Mouse (Mus musculus): ENCODE data around the gene Lztr1.

Lztr1 gene

DNA sequence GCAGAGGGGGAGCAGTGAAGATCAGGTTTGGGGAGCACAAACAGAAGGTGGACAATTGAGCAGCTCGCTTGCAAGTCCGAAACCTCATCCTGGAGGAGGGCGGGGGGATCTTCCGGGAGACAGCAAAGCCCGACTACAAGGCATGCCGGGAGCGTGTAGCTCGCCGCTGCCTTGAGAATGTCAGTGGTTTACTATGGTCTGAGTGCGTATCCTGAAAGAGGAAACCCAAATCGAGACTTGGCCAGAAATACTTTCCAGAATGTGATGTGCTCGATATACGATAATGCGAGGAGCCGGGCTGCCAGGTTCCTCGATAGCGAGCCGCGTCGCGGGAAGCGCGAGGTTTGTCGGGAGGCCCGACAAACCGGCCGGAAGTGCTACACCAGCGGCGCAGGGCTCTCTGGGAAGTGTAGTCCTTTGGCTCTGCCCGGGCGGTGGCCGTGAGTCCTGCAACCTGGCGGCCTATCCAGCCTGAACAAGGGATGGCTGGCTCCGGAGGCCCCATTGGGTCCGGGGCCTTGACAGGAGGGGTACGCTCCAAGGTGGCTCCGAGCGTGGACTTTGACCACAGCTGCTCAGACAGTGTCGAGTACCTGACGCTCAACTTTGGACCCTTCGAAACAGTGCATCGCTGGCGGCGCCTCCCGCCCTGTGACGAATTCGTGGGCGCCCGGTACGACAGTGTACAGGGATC, at the start of gene Lztr1:
Lztr1 (plus strand) TSS at position 143 of the 694 bp plus-strand sequence.
- DNase-seq (ENCODE audit: low read depth, low spot score), result peak; percentile 94

GRCm38 (mm10) chr16:17460254-17460653, 48.2 kb upstream of the Lztr1 start:
- DNase-seq (ENCODE audit: low read depth, low spot score), result peak; percentile 65

- DNase-seq (ENCODE audit: low read depth, low spot score), result no peak
These were observed 46.9 kb upstream of the Lztr1 start for GRCm38 (mm10) chr16:17461596-17461995.

- DNase-seq (ENCODE audit: low read depth, low spot score), result no peak
These were observed 45.3 kb upstream of the Lztr1 start for GRCm38 (mm10) chr16:17463184-17463583.

GRCm38 (mm10) chr16:17466875-17467663, 41.4 kb upstream of the Lztr1 start:
- no peak for DNase-seq (ENCODE audit: low read depth, low spot score)

GRCm38 (mm10) chr16:17472498-17472897, 36.0 kb upstream of the Lztr1 start:
- DNase-seq (ENCODE audit: low read depth, low spot score), result no peak

DNA sequence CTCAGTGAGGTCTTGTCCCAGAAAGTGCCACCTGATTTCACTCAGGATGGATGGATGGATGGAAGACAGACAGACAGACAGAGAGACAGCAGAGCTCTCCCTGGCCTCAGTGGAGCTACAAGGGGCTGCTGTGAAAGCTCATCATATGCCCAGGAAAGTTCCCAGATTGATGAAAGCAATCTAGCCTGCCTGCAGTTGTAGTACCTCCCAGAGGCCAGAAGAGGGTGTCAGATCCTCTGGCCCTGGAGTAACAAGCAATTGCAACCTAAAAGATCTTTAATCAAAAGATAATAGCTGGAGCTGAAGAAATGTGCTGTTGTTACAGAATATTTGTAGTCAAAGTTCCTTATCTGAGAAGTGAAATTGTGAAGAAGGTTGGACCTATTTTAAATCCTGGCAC, 34.4 kb upstream of the Lztr1 start:
- DNase-seq (ENCODE audit: low read depth, low spot score), result peak; percentile 66

DNA sequence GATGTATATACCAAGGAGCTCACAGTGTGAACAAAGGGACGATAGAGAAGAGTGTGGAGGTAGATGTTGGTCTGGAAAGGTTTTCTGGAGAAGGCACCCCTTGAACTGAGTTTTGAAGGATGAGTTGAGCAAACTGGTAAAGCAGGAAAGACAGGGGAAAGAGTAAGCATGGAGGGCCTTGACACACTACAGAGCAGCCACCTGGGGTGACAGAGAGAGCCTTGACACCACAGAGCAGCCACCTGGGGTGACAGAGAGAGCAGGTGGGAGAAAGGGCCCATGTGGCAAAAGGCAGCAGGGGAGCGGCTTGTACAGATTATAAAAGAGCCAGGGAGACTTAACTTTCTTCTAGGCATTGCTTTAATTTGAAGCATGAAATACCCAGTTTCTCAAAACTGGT, 33.7 kb upstream of the Lztr1 start:
- DNase-seq (ENCODE audit: low read depth, low spot score), result no peak

DNA sequence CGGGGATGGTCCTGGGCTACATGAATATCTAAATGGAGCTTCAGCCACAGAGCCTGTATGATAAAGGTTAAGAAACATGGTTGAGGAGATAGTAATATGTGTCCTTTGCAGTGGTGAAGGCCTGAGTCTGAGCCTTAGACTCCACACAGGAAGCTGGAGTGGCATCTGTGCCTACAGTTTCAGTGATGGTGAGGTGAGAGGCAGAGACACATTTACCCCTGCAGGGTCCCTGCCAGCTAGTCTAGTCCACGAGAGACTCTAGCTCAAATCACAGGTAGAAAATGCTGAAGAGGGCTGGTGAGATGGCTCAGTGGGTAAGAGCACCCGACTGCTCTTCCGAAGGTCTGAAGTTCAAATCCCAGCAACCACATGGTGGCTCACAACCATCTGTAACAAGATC, 33.2 kb upstream of the Lztr1 start:
- no peak for DNase-seq (ENCODE audit: low read depth, low spot score)

- peak; percentile 59 for DNase-seq (ENCODE audit: low read depth, low spot score)
These were observed 30.1 kb upstream of the Lztr1 start for GRCm38 (mm10) chr16:17478331-17478943.

DNA sequence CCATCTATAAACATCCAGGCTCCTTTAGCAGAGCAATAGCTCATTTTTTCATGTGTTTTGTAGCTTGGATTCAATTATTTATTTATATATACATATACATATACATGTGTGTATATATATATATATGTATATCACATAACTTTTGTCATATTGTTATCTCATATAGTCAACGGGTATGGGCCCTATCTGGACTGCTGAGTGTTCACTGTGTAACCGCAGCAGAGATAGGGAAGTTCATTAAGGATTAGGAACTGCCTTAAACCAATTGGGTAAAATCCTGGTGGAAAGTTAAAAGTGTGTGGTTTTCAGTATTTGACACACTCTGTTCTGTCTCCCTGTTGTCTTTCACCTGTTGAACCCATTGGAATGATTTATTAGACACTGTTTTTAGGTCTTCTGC, 27.0 kb upstream of the Lztr1 start:
- DNase-seq (ENCODE audit: low read depth, low spot score), result no peak

DNA sequence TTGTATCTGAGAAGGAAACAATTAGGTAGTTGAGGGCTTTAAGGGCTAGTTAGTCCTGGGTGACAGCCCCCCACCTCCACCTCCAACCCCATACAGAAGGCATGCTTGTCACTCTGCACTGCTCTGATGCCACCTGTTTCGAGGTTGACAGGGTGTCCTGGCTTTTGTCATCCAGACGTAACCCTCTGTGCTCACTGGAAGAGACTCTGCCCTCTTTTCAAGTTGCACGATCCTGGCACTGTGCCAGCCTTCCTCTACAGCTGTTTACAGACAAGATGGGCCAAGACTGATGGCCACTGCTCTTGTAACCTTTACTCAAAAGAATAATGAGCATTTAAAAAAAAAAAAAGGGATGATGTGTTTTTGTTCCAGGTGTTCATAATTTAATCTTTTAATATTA, 22.0 kb upstream of the Lztr1 start:
- no peak for DNase-seq (ENCODE audit: low read depth, low spot score)

GRCm38 (mm10) chr16:17488478-17489468, 19.7 kb upstream of the Lztr1 start:
- DNase-seq (ENCODE audit: low read depth, low spot score), result peak; percentile 73

DNA sequence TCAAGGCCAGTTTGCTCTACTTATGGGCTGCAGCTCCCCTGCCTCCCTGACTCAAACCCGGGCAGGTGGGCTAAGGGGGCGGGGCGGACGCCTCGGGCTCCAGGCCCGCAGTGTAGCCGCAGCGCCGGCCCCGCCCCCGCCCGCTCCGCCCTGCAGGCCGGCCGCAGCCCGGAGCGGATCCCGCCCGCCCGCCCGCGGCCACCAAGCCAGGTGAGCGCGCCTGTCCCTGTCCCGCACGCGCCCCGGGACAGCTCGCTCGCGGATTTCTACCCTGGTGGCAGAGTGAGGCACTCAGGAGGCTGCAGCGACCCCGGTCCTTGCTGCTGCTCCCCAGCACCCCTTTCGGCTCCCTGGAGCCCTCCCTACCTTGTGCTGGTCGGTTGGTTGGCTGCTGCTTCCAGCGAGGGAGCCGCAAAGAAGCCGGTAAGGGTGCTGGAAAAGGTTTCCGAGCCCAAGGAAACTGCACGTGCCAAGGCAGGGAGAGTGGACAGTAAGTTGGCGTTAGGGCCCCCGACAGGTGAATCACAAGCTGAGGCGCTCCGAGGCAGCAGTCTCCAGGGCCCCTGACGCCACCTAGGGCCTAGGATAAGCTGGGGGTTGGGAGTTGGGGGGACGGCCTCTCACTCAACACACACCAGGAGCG, 18.9 kb upstream of the Lztr1 start, which contains the start of gene Aifm3:
Aifm3 (plus strand) TSS at position 143 of the 643 bp plus-strand sequence.
- DNase-seq (ENCODE audit: low read depth, low spot score), result peak; percentile 61

DNA sequence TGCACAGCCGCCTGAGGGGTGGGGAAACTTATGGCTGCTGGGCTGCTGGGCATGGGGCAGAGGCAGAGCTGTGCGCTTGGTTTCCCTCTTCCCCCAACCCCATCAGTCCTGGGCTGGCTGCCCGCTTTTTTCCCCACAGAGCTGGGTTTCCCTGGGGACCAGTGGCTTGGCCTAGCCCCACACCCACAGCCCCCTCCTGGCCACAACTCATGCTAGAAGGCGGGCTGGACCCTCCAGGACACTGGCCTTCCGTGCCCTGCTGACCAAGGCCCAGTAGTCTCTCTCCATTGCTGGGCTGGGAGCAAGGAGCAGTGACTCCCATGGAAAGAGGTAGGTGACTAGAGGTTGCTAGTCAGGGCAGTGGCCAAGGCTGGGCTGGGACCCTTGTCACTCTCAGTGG, 17.3 kb upstream of the Lztr1 start:
- no peak for DNase-seq (ENCODE audit: low read depth, low spot score)

GRCm38 (mm10) chr16:17491896-17492561, 16.5 kb upstream of the Lztr1 start:
- no peak for DNase-seq (ENCODE audit: low read depth, low spot score)

DNA sequence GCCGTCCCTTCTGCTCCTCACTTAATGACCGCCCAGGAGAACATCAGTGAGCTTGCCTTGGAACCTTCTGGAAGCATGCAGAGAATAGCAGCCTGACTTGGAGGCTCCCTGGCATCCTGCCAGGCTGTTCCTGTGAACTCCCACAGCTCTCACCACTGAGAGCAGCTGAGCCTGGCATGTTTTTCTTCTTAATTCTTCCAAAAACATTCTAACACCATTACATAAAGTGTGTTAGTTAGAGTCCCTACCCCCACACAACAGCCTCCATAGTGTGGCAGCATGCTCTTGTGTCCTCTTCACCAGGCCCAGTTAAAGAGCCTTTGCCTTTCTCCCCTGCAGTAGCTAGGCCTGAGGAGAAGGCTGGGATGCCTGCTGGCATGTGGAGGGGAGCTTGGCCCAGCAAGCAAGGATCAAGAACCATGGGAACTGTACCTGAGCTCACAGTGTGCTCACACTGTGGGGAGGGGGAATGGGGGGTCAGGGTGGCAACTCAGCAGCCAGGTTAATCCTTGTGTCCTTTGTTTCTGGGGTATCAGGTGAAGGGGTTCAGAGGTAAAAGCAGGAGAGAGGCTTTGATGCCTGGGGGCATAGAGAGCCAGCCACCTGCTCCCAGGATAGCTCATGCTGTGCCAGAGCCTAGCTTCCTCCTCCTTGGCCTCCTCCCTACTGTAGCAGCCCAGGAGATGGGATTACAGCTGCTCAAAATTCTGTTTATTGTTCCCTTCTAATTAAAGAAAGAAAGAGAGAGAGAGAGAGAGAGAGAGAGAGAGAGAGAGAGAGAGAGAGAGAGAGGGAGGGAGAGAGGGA, 11.8 kb upstream of the Lztr1 start:
- no peak for DNase-seq (ENCODE audit: low read depth, low spot score)

DNA sequence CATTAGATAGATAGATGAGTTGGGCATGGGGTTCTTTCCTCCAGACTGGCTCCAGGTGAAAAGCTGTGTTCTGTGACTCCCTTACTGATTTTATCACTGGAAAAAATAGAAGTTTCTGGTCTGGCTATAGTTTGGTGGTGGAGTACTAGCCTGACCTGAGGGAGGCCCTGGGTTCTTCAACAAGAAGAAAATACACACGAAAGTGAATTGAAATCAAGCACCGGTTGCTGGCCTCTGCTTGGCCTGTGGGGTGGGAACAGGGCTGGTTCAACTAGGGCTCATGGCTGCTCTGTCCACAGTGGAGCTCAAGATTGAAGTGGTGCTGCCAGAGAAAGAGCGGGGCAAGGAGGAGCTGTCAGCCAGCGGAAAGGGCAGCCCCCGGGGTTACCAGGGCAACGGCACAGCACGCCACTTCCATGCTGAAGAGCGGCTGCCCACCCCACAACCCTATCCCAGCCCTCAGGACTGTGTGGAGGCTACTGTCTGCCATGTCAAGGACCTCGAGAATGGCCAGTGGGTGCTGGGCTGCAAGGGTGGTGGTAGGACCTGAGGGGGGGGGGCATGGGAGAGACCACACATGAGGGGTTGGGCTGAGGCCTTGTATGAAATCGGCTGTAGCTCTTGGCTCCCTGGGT, 9.1 kb upstream of the Lztr1 start:
- DNase-seq (ENCODE audit: low read depth, low spot score), result peak; percentile 17

DNA sequence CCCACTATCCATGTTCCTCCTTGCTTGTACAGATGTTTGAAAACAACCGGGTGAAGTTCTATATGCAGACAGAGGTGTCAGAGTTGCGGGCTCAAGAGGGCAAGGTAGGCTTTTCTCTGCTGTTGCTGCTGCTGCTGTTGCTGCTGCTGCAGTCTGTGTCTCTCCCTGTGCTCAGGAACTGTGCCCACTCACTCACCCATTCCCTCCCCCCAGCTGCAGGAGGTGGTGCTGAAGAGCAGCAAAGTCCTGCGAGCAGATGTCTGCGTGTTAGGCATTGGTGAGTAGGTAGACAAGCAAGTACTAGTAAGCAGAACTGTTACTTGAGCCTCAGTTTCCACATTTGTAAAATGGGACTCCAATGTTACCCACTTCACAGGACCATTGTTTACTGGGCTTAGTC, 5.8 kb upstream of the Lztr1 start:
- no peak for DNase-seq (ENCODE audit: low read depth, low spot score)

Measured in R1 (cell line).